In genomic region chr11:12073394-12074226, GRCm38 (mm10) we compare ENCODE assay signal across 19 mouse cellular contexts. TPM values are rescaled to one million over a fixed set of nuclear protein-coding genes. Genes with fewer than 3 reads are reported as not detected.
DNase-seq lines count a peak whose midpoint lies in the region; ATAC-seq and TF ChIP-seq lines count a peak whose summit lies in the region.
"Had no signal": no experiment of that assay in that cellular context is flagged by ENCODE, and none has a peak within 500 bp of the region (broad histone marks: within the 10 kb centered on the region; RNA-seq: fewer than 3 reads in every experiment).

No protein-coding gene starts in this region.

- H3K27ac ChIP-seq in hindbrain, embryonic 11.5 days (ENCODE audit: low read depth, low read length), result no peak overlapping the region
- H3K27ac ChIP-seq in hindbrain, embryonic 12.5 days, result no peak overlapping the region
- no peak overlapping the region for H3K27ac ChIP-seq in layer of hippocampus, adult 2 months
- H3K27ac ChIP-seq: hindbrain, embryonic 15.5 days; liver, embryonic 14.5 days had no signal

- no peak overlapping the region for H3K9ac ChIP-seq in hindbrain, embryonic 11.5 days (ENCODE audit: low read depth, low read length)
- H3K9ac ChIP-seq in hindbrain, embryonic 12.5 days, result no peak overlapping the region
- H3K9ac ChIP-seq: hindbrain, embryonic 15.5 days; liver, embryonic 14.5 days had no signal

- no peaks in the 10 kb centered on the region for H3K27me3 ChIP-seq in hindbrain, embryonic 11.5 days (ENCODE audit: control insufficient read depth, insufficient read depth, low read length)
- no peaks in the 10 kb centered on the region for H3K27me3 ChIP-seq in hindbrain, embryonic 12.5 days
- H3K27me3 ChIP-seq: hindbrain, embryonic 15.5 days; megakaryocyte, embryonic 14.5 days had no signal

- no peak overlapping the region for H3K4me2 ChIP-seq in hindbrain, embryonic 11.5 days (replicated peaks; ENCODE audit: low read depth, low read length)
- no peak overlapping the region for H3K4me2 ChIP-seq in hindbrain, embryonic 12.5 days (replicated peaks)
- H3K4me2 ChIP-seq: hindbrain, embryonic 15.5 days had no signal

- H3K4me3 ChIP-seq in hindbrain, embryonic 11.5 days (ENCODE audit: low read depth, low read length), result no peak overlapping the region
- no peak overlapping the region for H3K4me3 ChIP-seq in hindbrain, embryonic 12.5 days
- H3K4me3 ChIP-seq in layer of hippocampus, adult 2 months, result no peak overlapping the region
- H3K4me3 ChIP-seq: erythroblast, embryonic 14.5 days; hindbrain, embryonic 15.5 days; megakaryocyte, embryonic 14.5 days; myocyte had no signal

- no peak for DNase-seq in hindbrain, embryonic 11.5 days (ENCODE audit: low spot score)
- peak; percentile 12 for DNase-seq in retina, embryonic 14.5 days (ENCODE audit: low spot score)
- no peak for DNase-seq in retina, postnatal 1 day
- DNase-seq in layer of hippocampus, adult 2 months (ENCODE audit: low spot score in 2 of 2), result peak; percentile 21 to 31
- no peak for DNase-seq in kidney, postnatal 4 days
- no peak for DNase-seq in kidney, postnatal 14 days
- DNase-seq in urinary bladder, postnatal 25 days (ENCODE audit: low spot score), result no peak
- DNase-seq: cerebellum, postnatal 10 days; gastrocnemius, postnatal 36 days; kidney, adult 18-20 months; kidney, postnatal 25 days; spleen, adult 18-20 months had no signal

- 0 out of 2 replicates have a peak, but pooled peaks have one; percentile 22 for ATAC-seq in hindbrain, embryonic 11.5 days (ENCODE audit: low FRiP score)
- ATAC-seq in hindbrain, embryonic 12.5 days (ENCODE audit: low FRiP score), result no peak
- ATAC-seq: lung, postnatal 0 days had no signal

- H3K4me1 ChIP-seq in hindbrain, embryonic 11.5 days (replicated peaks; ENCODE audit: control insufficient read depth, insufficient read depth, low read length), result no peaks in the 10 kb centered on the region
- H3K4me1 ChIP-seq in hindbrain, embryonic 12.5 days, result no peaks in the 10 kb centered on the region
- H3K4me1 ChIP-seq: hindbrain, embryonic 15.5 days had no signal

- 83% methylated on average over 6 of the region's 6 CpGs for WGBS in hindbrain, embryonic 11.5 days
- 88% methylated on average over 6 of the region's 6 CpGs for WGBS in hindbrain, embryonic 12.5 days

- H3K9me3 ChIP-seq in hindbrain, embryonic 11.5 days (ENCODE audit: control insufficient read depth, low read length), result no peaks in the 10 kb centered on the region
- H3K9me3 ChIP-seq in hindbrain, embryonic 12.5 days (replicated peaks), result no peaks in the 10 kb centered on the region
- H3K9me3 ChIP-seq: hindbrain, embryonic 15.5 days; megakaryocyte, embryonic 14.5 days had no signal

- no peaks in the 10 kb centered on the region for H3K36me3 ChIP-seq in hindbrain, embryonic 11.5 days (ENCODE audit: control insufficient read depth, insufficient read depth, low read length)
- no peaks in the 10 kb centered on the region for H3K36me3 ChIP-seq in hindbrain, embryonic 12.5 days
- H3K36me3 ChIP-seq: hindbrain, embryonic 15.5 days had no signal

- TF ChIP-seq CTCF in layer of hippocampus, adult 2 months (conservative IDR thresholded peaks at IDR 0.05), result no peak

RNA-seq across cellular contexts. Expression of gene Grb10, which starts 35.1 kb away (rescaled TPM):
- polyA plus RNA-seq in hindbrain, embryonic 11.5 days (2014; fragmentation: Nextera tagmentation; extraction: Ambion mirVana), result 158 and 267 TPM in 2 replicates
- polyA plus RNA-seq in hindbrain, embryonic 12.5 days (2016; fragmentation: Nextera tagmentation; extraction: Ambion mirVana), result 414 and 447 TPM in 2 replicates
- 10 to 100 TPM; 25.0 TPM for total RNA-seq in layer of hippocampus, adult 2 months (2021)

Comparison
In these comparisons a context has a peak if more than half of its experiments do, and no peak if none do; other contexts are left out.
1. DNase-seq: peak in retina, embryonic 14.5 days (single experiment) and layer of hippocampus, adult 2 months (2 of 2); none in hindbrain, embryonic 11.5 days (single experiment), retina, postnatal 1 day (single experiment), kidney, postnatal 4 days (0 of 2), kidney, postnatal 14 days (single experiment) and urinary bladder, postnatal 25 days (single experiment).